Mouse (Mus musculus): ENCODE measurements around the gene Olfr1138. TPM values are rescaled to one million over a fixed set of nuclear protein-coding genes. Genes with fewer than 3 reads are reported as not detected.

Gene Olfr1138
- not detected for total RNA-seq (2021)

DNA sequence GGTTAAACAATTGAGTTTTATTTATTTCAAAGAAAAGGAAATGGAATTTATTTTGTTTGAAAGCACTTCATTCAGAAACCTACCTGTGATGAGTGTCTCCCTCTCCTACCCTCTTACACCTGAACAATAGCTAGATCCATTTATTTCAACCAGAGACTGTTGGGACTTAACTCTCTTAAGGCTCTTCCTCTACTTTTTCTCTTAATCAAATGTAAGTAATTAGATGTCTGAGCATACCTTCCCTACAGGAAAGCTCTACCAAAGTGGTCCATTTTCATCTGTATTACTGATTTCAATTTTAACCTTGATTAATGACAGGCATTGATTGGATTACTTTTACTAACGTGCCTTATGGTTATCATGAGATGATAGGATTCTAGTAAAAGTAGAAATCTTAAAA lies at the start of gene Olfr1138:
Gene Olfr1138, minus strand, starts transcription at position 101 of the 400 bp plus-strand sequence.
- intact Hi-C loops (cut with DNase I) = no loop called here

DNA sequence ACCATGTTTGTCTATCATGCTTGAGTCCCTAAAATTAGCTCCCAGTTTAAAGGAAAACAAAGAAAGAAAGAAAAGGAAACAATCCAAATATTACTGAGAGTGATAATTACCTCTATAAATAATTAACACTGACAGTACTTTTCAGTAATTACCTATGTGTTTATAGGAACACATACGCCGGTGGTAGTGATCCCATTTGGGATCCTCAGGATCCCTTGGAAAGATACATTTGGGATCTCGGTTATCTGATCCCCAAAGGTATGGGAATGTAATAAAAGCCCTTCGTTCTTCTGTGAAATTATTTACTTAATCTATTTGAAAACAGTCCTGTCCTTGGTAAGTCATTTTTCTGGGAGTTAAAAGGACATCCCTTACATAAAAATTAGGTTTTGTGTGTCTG lies 39.4 kb upstream of the Olfr1138 start, which contains the start of gene Olfr152:
Gene Olfr152, plus strand, starts transcription at position 301 of the 400 bp plus-strand sequence.
- no peak for DNase-seq (ENCODE audit: low spot score in 2 of 2)
- intact Hi-C loops (cut with DNase I) = loop anchor here (10.0 kb wide), 1 partner anchor 384 kb away; no protein-coding TSS in a partner anchor

More for the DNA sequence above, at the start of gene Olfr1138:
- no peak for DNase-seq (ENCODE audit: low spot score in 2 of 2)

DNA sequence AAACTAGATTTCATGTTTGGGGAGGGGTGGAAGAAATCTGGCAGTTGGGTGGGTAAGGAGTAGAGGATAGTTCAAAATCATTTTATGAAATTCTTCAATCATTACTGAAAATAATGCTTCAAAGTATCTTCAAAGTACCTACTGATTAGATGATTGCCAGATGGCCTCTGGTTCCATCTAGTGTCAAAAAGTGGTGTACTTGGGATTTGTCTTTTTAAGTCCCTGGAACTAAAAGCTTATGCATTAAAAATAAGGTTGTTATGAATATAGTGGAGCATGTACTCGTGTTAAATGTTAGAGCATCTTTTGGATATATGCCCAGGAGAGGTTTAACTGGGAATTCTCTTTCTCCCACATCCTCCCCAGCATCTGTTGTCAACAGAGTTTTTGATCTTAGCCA lies 36.4 kb upstream of the Olfr1138 start:
- intact Hi-C loops (cut with DNase I) = loop anchor here (10.0 kb wide), 1 partner anchor 381 kb away; no protein-coding TSS in a partner anchor
- DNase-seq (ENCODE audit: low spot score in 2 of 2) = peak in 1 of 2 experiments; percentile 19

DNA sequence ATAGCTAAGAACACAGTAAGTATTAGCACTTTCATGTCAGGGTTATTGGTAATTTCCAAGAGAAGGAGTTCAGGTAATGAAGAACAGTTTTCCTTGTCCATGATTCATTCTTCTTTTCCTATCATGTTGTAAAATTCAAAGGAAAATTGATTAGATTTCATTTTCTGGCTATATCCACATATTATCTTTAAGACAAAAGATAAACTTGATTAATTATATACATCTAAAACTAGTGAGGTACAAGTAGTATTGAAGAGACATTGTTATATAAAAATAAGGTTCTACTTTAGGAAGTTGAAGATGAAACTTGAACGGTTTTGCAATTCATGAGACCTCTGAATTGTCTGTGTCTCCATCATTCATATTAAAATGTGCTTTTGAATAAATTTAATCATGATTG lies 14.1 kb upstream of the Olfr1138 start, which contains the start of gene Olfr1141:
Gene Olfr1141, minus strand, starts transcription at position 101 of the 400 bp plus-strand sequence.
- intact Hi-C loops (cut with DNase I) = no loop called here
- no peak for DNase-seq (ENCODE audit: low spot score in 2 of 2)

GRCm38 (mm10) chr2:87743452-87743851 lies 3.7 kb upstream of the Olfr1138 start, which contains the start of gene Olfr1140:
Olfr1140 (plus strand) TSS chr2:87743752.
- intact Hi-C loops (cut with DNase I) = no loop called here
- DNase-seq (ENCODE audit: low spot score in 2 of 2) = no peak

DNA sequence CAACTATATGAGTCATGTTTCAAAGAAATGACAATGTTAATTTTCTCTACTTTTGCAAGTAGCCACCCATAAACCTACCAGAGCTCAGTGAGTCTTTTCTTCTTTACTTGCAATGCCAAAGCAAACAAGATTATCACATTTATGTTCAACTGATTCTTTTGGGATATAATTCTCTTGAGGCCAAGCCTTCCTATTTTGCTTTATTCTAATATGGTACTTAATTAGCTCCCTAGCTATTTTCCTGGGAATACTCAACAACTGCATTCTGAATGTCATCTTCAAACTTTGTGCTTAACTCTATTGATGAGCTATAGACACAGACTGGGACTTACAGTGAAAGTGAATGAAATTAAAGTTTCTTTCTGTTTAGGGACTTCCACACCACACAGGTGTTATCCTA lies 26.7 kb downstream of the Olfr1138 start, which contains the start of gene Olfr1137:
Gene Olfr1137, minus strand, starts transcription at position 101 of the 400 bp plus-strand sequence.
- no peak for DNase-seq (ENCODE audit: low spot score in 2 of 2)
- intact Hi-C loops (cut with DNase I) = no loop called here

DNA sequence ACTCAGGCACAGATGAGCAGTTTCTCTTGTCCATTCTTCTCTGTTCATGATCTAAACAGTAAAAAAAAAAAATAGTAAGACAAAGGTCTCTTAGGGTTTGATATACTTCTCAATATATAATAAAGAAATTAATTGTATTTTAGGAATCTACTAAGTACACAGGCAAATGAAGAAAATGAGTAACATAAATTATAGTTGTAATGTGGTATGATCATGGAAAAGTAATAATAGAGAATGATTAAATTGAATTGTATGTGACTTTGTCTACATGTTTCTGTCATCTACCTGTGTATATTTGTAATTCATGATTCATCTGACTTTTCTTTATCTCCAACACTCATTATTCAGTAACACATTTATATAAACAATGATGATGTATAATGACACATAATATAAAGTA lies 45.9 kb downstream of the Olfr1138 start, which contains the start of gene Olfr1136:
Gene Olfr1136, minus strand, starts transcription at position 101 of the 400 bp plus-strand sequence.
- intact Hi-C loops (cut with DNase I) = no loop called here
- DNase-seq (ENCODE audit: low spot score in 2 of 2) = no peak

Other genes starting within 250 kb of the Olfr1138 start
- gene Pramel7, start 242.9 kb downstream of the Olfr1138 start, total RNA-seq (2021) = not detected
- gene Pramel6, start 233.4 kb downstream of the Olfr1138 start, total RNA-seq (2021) = not detected
- gene Olfr153, start 208.2 kb downstream of the Olfr1138 start, total RNA-seq (2021) = not detected
- gene Olfr1128, start 194.4 kb downstream of the Olfr1138 start, total RNA-seq (2021) = not detected
- gene Olfr1129, start 166.1 kb downstream of the Olfr1138 start, total RNA-seq (2021) = not detected
- gene Olfr1130, start 133.8 kb downstream of the Olfr1138 start, total RNA-seq (2021) = not detected
- gene Olfr1131, start 112.9 kb downstream of the Olfr1138 start, total RNA-seq (2021) = not detected
- gene Olfr1132, start 102.4 kb downstream of the Olfr1138 start, total RNA-seq (2021) = not detected
- not detected for gene Olfr1133, start 92.6 kb downstream of the Olfr1138 start, total RNA-seq (2021)
- gene Olfr1134, start 81.5 kb downstream of the Olfr1138 start, total RNA-seq (2021) = not detected
- gene Olfr1135, start 66.3 kb downstream of the Olfr1138 start, total RNA-seq (2021) = not detected
- not detected for gene Olfr1136, start 46.0 kb downstream of the Olfr1138 start, total RNA-seq (2021)
- not detected for gene Olfr1137, start 26.8 kb downstream of the Olfr1138 start, total RNA-seq (2021)
- not detected for gene Olfr1140, start 3.8 kb upstream of the Olfr1138 start, total RNA-seq (2021)
- not detected for gene Olfr1141, start 14.0 kb upstream of the Olfr1138 start, total RNA-seq (2021)
- gene Olfr152, start 39.5 kb upstream of the Olfr1138 start, total RNA-seq (2021) = not detected
- gene Olfr1143, start 60.6 kb upstream of the Olfr1138 start, total RNA-seq (2021) = not detected
- gene Olfr1145, start 69.8 kb upstream of the Olfr1138 start, total RNA-seq (2021) = not detected
- gene Olfr1148, start 90.6 kb upstream of the Olfr1138 start, total RNA-seq (2021) = not detected
- not detected for gene Olfr1150-ps1, start 104.0 kb upstream of the Olfr1138 start, total RNA-seq (2021)
- not detected for gene Olfr1151, start 115.9 kb upstream of the Olfr1138 start, total RNA-seq (2021)
- gene Olfr1152, start 126.5 kb upstream of the Olfr1138 start, total RNA-seq (2021) = not detected
- gene Olfr1153, start 155.0 kb upstream of the Olfr1138 start, total RNA-seq (2021) = not detected
- gene Olfr1154, start 165.2 kb upstream of the Olfr1138 start, total RNA-seq (2021) = not detected
- gene Olfr1155, start 205.2 kb upstream of the Olfr1138 start, total RNA-seq (2021) = not detected
- not detected for gene Olfr1156, start 213.1 kb upstream of the Olfr1138 start, total RNA-seq (2021)
- not detected for gene Olfr1157, start 228.3 kb upstream of the Olfr1138 start, total RNA-seq (2021)
- gene Olfr74, start 234.7 kb upstream of the Olfr1138 start, total RNA-seq (2021) = not detected

All from left cerebral cortex, postnatal 25 days (tissue).